Mouse (Mus musculus): ENCODE results near the gene Mboat1. TPM values are rescaled to one million over a fixed set of nuclear protein-coding genes. Genes with fewer than 3 reads are reported as not detected.

Mboat1 gene
- total RNA-seq (2014; fragmentation: Nextera tagmentation) = 0.87 and 1.2 TPM in 2 replicates
- total RNA-seq (2017) = 0.38 and 0.65 TPM in 2 replicates

DNA sequence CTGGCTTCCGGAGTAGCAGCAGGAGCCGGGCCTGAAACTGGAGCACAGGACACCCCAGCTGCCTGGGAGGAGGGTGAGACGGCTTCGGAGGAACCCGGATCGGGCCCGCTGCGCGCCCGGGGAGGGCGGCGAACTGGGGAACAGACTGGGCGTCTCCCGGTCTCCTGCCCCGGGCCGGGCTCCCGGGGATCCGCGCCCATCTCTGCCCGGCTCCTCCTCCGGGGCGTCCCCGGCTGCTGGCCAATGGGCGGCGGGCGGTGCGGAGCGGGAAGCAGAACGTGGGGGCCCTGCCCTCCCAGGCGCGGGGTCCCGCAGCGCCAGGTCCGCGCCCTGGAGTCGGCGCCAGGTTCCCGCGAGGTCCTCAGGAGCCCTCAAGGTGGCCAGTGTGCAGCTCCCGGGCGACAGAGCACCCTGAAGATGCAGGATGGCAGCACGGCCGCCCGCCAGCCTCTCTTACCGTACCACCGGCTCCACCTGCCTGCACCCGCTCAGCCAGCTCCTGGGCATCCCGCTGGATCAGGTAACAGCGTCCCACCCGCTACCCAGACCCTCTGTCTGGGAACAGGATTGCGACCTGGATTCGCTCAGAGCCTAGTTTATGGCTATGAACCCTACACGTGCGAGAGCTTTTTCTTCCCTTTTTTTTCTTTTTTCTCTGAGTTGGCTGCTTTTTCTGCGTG, at the start of gene Mboat1:
Mboat1 (plus strand) TSS at position 247 of the 680 bp plus-strand sequence.
- peak; percentile 98 for ATAC-seq (replicated peaks; ENCODE audit: low FRiP score, low TSS enrichment, poor library complexity, severe bottlenecking)

DNA sequence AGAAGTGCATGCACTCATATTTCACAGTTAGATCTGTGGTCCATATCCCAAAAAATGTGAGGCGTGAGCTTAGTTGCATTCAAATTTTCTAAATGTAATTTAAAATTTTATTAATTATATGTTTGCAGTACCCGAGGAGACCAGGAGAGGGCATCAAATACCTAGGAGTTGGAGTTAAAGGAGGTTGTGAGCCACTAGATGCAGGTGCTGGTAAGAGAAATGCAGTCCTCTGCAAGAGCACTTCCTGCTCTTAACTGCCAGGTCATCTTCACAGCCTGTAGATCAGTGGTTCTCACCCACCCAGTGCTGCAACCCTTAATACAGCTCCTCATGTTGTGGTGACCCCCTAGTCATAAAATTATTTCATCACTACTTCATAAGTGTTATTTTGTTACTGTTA, 43.2 kb upstream of the Mboat1 start:
- no peak for ATAC-seq (replicated peaks; ENCODE audit: low FRiP score, low TSS enrichment, poor library complexity, severe bottlenecking)

DNA sequence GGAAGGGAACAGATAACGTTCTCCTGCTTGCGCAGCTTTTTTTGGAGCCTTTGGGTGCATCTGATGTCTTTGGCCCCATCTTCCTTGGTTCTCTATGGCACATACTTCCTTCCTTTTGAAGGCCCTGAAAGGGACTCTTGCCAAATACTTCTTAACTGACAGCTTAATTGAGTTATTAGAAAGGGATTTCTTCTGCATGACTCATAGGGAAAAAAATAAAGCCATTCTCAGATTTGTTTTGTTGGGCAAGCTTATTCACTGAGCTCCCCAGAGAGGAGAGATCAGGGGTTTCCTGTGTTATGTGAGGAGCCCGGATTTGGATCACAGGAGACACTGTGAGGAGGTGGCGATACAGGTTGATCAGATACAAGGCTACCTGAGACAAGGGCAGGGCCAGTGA, 40.4 kb upstream of the Mboat1 start:
- no peak for ATAC-seq (replicated peaks; ENCODE audit: low FRiP score, low TSS enrichment, poor library complexity, severe bottlenecking)

DNA sequence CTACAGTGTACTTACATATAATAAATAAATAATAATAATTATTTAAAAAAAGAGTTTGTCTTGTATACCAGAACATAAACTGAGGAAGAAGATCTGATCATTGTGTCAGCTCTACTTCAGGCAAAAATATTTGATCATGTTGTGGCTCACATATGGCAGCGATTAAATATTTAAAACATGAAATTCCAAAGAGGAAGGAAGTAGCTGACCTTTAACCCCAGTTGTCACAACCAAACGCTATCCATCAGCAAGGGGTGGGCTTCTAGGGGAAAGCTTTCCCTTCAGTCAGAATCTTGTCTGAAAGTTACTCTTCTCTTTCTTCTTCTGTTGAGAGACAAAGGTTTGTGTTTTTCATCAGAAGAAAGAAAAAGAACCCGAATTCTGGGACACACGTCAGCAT, 39.8 kb upstream of the Mboat1 start:
- no peak for ATAC-seq (replicated peaks; ENCODE audit: low FRiP score, low TSS enrichment, poor library complexity, severe bottlenecking)

DNA sequence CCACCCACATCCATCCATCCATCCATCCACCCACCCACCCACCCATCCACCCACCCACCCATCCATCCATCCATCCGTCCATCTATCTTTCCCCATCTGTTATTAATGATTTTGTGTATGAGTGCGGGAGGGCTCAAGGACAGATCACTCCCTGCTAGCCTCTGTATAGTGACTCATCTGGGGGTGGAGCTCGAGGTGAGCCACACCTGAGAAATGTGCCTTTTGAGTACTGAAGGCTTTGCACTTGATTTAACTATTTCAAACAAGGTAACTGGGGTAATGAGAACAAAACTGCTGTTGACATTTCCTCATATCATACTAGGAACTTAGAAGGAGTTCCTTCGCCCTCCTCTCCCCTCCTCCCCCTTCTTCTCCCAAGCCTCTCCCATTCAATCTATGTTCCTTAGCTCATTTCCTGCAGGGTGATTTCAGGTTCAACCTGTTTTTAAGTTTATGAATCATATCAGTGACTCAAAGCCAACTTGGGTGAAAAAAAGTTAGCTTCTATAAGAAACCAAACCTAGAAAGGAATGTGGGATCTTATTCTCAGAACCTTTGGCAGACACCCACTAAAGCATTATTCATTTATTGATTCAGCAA, 27.2 kb upstream of the Mboat1 start:
- no peak for ATAC-seq (replicated peaks; ENCODE audit: low FRiP score, low TSS enrichment, poor library complexity, severe bottlenecking)

DNA sequence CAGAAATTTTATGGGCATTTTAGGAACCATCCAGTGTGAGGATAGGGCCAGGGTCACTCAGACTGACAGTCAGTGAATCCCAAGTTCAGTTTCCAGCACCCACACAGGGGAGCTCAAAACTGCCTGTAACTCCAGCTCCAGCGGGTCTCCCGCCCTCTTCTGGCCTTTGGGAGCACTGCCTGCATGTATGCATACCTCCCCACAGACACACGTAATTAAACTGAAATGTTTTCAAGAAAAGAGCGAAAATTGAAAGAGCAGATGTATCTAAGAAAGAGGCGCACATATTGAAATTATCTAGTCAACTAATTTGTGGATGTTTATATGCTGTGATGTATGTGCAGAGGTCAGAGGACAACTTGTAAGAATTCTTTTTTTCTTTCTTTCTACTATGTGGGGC, 20.5 kb upstream of the Mboat1 start:
- no peak for ATAC-seq (replicated peaks; ENCODE audit: low FRiP score, low TSS enrichment, poor library complexity, severe bottlenecking)

DNA sequence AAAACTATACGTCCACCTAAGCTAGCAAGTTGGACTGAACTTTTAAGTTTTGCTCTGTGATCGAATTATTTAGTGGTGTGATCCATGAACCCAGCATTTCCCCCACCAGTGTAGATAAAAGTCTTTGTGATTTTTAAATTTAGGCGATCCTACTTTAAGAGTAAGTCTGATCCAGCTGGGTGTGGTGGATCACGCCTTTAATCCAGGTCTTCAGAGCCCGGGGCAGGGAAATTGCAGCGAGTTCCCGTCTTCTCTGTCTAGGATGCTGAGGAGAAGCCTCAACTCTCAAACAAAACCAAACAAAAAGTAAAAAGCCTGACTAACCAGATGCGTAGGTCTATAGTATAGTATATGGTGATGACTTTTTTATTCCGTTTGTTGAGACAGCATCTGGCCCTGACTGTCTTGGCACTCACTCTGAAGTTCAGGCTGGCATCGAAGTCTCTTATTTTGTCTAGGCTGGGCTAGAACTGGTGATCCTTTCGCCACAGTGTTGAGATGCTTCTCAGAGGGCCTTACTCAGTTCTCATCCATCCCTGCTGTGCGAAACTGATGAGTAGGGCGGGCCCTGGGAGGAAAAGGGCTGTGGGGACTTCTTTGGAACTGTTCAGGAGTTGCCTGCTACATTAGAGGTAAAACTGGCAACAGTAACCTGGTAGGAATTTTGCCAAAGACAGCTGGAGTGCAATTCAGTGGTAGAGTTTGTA, 787 bp downstream of the Mboat1 start:
- ATAC-seq (replicated peaks; ENCODE audit: low FRiP score, low TSS enrichment, poor library complexity, severe bottlenecking) = no peak

DNA sequence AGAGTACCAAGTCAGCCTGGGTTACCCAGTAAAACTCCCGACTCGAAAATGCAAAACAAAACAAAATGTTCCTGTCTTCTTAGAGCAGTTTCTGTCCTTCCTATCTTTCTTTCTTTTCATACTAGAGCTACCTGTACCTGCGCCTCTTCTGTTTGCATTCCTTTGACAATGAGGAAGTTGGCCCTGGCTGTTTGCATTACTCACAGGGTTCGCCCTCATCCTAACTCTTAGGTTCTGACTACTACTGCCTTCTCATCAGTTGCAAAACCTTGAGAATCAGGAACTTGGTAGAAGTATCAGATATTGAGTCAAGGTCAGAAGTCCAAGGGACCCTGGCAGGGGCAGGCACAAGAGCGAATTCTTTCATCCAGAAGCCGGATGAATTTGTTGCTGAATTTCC, 1.7 kb downstream of the Mboat1 start:
- ATAC-seq (replicated peaks; ENCODE audit: low FRiP score, low TSS enrichment, poor library complexity, severe bottlenecking) = no peak

DNA sequence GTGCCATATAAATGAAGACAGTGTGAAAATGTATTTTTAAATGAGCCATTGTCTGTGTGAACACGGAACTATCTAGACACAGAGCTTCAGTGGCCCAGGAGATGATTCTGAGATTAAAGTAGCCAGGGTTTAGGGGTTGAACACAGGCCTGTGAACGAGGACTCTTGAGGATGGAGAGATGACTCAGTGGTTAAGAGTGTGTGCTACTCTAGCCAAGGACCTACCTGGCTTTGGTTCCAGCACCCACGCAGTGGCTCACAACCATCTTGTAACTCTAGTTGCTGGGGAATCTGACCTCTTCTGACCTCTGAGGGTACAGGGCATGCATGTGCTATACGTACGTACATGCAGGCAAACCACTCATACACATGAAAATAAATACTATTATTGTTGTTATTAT, 3.9 kb downstream of the Mboat1 start:
- ATAC-seq (replicated peaks; ENCODE audit: low FRiP score, low TSS enrichment, poor library complexity, severe bottlenecking) = no peak

DNA sequence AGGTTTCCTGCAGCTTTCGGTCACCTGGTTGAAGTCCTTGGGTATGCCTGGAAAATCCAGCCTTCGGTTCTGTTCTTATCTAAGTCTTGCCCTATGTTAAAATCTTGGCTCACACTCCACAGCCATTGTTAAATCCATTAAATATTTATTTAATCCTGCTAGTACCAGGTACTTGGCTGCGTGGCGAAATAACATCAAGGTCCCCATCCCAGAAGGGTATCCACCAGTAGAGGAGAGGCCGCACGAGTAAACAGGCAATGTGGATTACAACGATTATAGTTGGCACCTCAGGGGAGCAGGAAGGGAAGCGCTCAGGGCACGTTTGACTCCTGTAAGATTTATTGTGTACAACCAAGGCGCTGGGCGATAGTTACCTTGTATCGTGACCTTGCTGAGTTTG, 4.4 kb downstream of the Mboat1 start:
- no peak for ATAC-seq (replicated peaks; ENCODE audit: low FRiP score, low TSS enrichment, poor library complexity, severe bottlenecking)

DNA sequence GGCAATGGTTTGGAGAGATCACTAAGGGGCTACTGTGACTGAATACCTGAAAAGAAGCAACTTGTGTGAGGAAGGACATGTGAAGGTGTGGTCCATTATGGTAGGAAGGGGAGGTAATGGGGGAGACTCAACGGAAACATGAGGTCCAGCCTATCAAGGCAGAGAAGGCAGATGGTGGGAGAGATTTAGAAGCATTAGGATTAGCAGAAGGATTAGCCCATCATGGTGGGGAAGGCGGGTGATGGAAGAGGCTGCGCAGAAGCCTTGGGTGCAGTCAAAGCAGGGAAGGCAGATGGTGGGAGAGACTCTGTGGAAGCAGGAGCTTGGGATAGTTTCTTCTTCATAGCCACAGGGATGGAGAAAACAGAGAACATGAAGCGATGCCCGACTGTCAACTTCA, 5.7 kb downstream of the Mboat1 start:
- ATAC-seq (replicated peaks; ENCODE audit: low FRiP score, low TSS enrichment, poor library complexity, severe bottlenecking) = no peak

DNA sequence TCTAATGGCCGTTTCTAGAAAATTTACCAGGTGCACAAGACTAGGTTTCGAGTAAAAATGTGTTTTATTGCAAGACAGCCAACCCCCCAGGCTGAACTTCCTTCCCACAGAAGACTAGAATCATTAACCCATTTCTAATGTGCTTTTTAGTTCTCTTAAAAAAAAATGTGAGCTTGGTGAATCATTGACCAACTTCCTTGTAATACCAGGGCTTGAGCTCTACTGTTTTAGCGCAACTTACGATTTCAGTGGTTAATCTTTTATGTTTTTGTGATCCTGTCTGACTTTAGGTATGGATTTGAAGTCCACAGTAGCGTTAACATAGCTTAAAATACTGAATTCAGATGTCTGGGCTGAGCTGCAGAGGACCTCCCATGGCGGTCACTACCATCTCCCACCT, 10.2 kb downstream of the Mboat1 start:
- no peak for ATAC-seq (replicated peaks; ENCODE audit: low FRiP score, low TSS enrichment, poor library complexity, severe bottlenecking)

DNA sequence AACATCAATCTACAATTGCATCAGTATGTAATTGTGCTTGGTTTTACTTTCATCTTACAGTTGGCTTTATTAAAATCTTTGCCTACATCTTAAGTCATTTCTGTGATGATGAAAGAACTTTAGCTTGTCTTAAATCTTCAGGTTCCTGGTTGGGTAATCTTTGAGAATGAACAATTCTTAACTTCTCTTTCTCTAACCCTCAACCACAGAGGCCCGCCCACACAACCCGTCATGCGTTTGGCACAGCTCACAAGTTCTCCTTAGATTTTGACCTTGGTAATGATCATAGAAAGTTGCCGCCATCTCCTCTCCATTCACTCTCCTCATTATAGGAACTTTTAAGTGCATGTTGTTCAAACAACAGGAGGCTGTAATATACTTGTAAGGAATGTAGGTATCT, 18.0 kb downstream of the Mboat1 start:
- no peak for ATAC-seq (replicated peaks; ENCODE audit: low FRiP score, low TSS enrichment, poor library complexity, severe bottlenecking)

DNA sequence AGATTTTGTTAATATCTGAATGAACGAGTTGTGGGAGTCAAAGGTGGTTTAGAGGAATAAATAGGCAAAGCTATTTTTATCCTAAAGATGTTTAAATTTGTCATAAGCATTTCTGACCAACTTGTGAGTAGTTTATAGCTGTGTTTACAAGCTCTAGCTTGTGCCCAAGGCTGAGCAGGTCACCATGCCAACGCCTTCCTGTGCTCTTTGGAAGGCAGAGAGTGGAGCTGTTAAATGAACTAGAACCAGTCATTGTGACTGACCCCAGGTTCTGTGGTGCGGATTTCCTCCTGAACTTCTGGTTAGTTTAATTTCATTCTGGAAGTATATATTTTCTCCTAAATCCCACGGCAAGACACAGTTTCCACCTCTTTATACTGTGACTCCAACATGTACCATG, 23.3 kb downstream of the Mboat1 start:
- ATAC-seq (replicated peaks; ENCODE audit: low FRiP score, low TSS enrichment, poor library complexity, severe bottlenecking) = no peak

DNA sequence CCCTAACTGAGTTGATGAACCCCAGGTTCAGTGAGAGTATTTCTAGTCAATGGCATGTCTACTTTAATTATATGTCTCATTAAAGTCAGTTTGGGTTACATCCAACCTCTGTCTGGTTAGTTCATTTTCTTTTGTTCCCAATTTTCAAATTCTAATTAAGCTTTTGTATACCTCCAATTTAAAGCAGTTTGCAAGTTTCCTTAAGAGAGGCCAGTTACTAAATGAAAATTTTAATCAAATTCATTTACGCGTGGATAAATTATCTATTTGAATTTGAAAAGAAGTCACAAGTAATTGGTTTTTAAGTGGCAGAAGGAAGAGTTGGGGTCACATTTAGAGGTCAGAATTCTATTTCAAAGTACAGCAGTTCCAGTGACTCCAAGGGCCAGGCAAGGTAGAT, 27.2 kb downstream of the Mboat1 start:
- no peak for ATAC-seq (replicated peaks; ENCODE audit: low FRiP score, low TSS enrichment, poor library complexity, severe bottlenecking)

DNA sequence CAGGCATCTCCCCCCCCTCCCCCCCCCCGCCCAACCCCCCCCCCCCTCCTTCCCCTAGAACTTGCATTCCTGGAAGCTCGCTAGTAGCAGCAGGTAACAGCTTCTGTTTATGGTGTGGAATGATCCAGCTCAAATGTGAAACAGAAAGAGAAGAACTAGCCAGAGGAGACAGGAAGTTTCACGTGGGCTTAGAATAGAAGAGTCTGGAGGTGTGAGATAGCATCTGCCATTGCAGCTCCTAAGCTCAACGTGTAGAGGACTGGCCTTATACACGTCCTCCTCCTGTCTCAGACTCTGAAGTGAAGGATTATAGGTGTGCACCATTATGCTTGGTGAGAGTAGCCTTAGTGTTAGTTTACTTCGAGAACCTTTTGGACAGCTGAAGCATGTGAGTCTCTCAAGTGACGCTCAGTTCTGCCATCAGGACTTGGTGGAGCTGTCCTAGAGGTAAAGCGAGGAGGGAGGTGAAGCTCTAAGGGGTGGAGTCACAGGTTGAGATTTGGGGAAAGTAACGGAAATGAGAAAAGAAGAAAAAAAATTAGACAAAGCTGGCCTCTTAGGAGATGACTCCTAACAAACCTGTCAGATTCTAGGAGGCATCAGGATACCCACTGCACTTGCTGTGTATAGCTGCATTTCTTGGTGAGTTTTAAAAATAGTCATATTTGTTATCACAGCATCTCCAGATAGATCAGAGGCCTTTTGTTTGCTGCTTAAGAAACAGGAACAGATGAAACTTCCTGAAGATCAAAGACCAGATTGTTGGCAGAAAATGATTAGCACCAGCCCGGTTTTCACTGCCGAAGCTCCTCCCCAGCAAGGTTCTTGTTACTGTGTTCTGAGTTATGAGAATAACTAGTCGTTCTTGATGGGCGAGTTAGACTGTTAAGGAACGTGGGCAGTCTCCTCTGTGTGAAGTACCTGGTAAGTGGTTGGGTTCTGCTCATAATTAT, 30.1 kb downstream of the Mboat1 start:
- ATAC-seq (replicated peaks; ENCODE audit: low FRiP score, low TSS enrichment, poor library complexity, severe bottlenecking) = no peak

DNA sequence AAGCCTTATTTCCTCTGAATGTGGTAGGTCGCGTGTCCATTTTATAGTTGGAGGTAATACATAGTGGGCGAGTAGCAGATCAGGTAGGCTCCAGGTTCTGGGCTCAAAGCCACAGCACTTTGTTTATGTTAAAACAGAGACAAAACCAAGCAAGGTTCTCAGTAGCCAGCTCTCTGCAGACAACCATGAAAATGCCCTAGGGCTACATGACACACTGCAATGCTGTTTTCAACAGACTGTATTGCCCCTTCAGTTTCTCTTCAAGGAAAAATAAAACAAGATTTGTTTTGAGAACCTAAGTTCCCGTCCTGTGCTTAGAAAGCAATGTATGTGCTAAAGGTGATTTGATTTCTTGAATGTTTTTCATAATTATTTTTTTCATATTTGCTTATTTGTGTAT, 31.2 kb downstream of the Mboat1 start:
- no peak for ATAC-seq (replicated peaks; ENCODE audit: low FRiP score, low TSS enrichment, poor library complexity, severe bottlenecking)

DNA sequence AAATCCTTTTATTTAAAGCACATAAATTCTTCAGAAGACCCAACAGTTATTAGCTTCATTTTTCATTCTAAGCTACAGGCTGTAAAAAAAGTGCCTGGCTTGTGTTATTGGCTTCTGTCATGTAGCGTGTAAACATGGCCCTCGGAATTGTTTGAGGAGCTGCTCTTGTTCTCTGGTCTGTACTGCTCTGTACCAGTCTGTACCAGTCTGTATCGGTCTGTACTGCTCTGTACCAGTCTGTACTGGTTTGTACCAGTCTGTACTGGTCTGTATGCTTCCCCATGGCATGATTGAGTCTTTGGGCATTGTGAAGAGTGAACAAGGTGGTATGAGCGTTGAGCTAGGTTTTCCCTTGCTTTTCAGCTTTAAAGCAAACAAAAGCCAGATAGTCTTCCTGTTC, 32.5 kb downstream of the Mboat1 start:
- no peak for ATAC-seq (replicated peaks; ENCODE audit: low FRiP score, low TSS enrichment, poor library complexity, severe bottlenecking)

DNA sequence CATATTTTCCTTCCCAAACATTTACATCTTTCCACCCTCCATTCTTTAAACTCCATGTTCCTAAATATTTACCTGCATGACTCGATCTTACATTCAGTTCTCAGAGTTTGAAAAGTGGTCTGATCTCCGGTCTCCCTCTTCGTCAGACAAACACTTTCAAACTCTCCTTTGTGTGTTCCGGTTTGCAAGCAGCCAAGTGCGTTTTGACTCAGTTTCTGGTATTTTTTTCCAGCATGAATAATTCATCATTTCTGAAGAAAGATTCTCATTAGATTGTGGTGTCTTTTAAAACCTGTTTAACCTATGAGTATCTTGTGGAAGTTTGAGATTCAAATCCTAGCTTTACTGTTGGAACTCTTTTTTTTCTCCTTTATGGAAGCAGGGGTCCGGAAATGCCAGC, 33.8 kb downstream of the Mboat1 start:
- no peak for ATAC-seq (replicated peaks; ENCODE audit: low FRiP score, low TSS enrichment, poor library complexity, severe bottlenecking)

DNA sequence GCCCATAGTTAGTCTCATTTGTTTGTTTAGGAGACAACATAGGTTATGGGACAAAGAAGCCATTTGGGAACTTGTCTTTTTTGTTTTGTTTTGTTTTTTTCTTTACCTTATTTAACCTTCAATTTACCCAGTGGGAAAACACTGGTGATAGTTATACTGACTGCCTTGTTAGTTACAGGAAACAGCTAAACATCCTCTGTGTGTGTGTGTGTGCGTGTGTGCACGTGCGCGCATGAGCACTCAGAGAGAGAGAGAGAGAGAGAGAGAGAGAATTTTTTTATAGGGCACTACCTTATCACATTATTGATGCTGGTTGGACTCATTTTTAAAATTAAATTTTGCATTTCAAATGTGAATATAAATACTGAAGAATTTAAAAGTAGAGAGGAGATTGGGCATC, 38.3 kb downstream of the Mboat1 start:
- ATAC-seq (replicated peaks; ENCODE audit: low FRiP score, low TSS enrichment, poor library complexity, severe bottlenecking) = no peak
